Mouse (Mus musculus) left cerebral cortex, postnatal 10 days (tissue): Measurements from ENCODE around the gene Rnf8. TPM values are rescaled to one million over a fixed set of nuclear protein-coding genes. Genes with fewer than 3 reads are reported as not detected.

Experiments used
- microRNA-seq: library from miRNA; unstranded; fragments of <30 nt; microRNA quantifications from one replicate; pipeline ENCODE4 v1.2.0, GENCODE M21; 2022
- total RNA-seq, 2 experiments: library from RNA; stranded (reverse); gene quantifications; 2 replicates each; pipeline ENCODE4 v1.2.3; 2021

The Rnf8 gene
- total RNA-seq, 2 experiments from 2014 or later, result 44.0 to 47.8 TPM

Small RNA genes lying within 50 kb of the gene (microRNA-seq; reads per million reads assigned to microRNA genes)
- gene Mir7667, result not detected

Other genes starting within 250 kb of the Rnf8 start
- gene Pim1, start 124.0 kb upstream of the Rnf8 start, total RNA-seq, result 1 to 10 TPM; 3.7 to 5.2 TPM
- not detected for gene Gm17657, start 65.2 kb upstream of the Rnf8 start, total RNA-seq
- 10 to 100 TPM; 47.1 to 48.1 TPM for gene Tbc1d22b, start 65.0 kb upstream of the Rnf8 start, total RNA-seq
- not detected for gene Tmem217, start 62.4 kb upstream of the Rnf8 start, total RNA-seq
- gene Gm28043, start 86 bp downstream of the Rnf8 start, total RNA-seq, result 1 to 10 TPM; 3.8 to 4.2 TPM
- 100 to 1,000 TPM in 1 of 2 experiments, 10 to 100 TPM in 1; 85.1 to 104 TPM for gene Cmtr1, start 45.8 kb downstream of the Rnf8 start, total RNA-seq
- gene Ccdc167, start 102.3 kb downstream of the Rnf8 start, total RNA-seq, result 10 to 100 TPM; 11.9 to 12.8 TPM